Mouse (Mus musculus) embryo, embryonic 11 days (tissue): ENCODE results near the gene Bach1.
"Not testable (repeated sequence)": the region's sequence is repeated elsewhere in the genome, so short reads cannot be mapped to it uniquely, and the experiment has no call there.

Experiments used
- DNase-seq: peaks from one replicate; pipeline ENCODE4 v3.0.0-alpha.2; 2015

Bach1 gene

DNA sequence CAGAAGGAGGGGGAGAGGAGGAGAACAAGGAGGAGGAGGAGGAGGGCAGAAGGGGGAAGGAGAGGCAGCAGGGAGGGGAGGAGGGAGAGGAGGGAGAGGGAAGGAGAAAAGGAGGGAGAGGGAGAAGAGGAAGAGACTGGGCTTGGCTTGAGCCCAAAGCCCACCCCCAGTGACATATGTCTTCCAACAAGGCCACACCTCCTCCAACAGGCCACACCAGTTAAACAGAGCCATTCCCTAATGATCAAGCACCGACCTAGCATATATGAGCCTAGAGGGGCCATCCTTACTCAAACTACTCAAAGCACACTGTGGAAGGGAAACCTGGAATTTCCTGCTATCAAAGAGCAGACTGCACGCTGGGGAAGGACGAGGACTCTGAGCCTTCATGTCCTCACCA lies 16.9 kb upstream of the Bach1 start:
- DNase-seq = no peak

DNA sequence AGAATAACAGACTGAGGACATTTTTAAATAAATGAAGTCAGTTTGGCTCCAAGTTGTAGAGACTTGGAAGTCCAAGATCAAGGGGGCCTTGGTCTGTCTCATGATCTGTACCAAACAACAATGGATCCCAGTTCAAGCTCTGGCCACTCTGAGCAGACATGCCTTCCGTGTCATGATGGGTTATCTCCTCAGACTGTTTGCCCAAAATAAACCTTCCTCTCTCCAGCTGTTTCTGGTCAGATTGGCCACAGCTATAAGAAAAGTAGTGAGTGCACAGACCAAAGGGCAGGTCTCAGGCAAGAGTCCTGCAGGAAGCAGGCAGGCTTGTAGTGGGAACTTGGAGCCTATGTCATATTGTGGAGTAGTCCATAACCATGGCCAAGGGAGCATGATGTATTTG lies 12.3 kb upstream of the Bach1 start:
- DNase-seq = no peak

DNA sequence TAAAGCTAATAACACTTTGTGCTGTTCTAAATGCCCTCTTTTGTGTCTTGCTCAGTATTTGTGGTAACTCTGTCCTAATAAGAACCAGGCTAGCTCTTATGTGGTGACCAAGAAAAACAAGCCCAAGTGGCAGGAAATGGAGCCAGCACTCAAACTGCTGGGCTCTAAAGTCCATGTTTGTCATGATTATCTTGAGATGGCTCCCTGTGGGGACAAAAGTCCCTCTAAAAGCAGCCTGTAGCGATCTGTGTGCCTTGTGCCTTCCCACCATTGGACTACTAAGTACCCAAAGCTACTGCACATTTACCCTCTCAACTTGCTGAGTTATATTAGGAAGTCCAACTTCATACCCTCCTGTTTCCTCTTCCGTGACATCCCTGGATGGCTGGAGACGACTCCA lies 11.4 kb upstream of the Bach1 start:
- DNase-seq = no peak

DNA sequence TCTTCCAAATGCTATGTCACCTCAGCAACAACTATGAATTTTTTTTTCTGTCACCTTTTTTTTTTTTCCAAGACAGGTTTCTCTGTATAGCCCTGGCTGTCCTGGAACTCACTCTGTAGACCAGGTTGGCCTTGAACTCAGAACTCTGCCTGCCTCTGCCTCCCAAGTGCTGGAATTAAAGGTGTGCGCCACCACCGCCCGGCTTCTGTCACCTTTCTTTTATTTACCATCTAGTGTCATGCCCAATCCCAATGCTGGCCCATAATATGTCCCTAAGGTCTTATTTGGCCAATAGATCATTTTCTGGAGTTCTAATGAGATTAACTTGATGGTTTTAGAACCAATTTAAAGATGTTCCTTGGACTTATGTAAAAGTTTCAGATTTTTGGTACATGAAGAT lies 10.4 kb upstream of the Bach1 start:
- DNase-seq = not testable (repeated sequence)

DNA sequence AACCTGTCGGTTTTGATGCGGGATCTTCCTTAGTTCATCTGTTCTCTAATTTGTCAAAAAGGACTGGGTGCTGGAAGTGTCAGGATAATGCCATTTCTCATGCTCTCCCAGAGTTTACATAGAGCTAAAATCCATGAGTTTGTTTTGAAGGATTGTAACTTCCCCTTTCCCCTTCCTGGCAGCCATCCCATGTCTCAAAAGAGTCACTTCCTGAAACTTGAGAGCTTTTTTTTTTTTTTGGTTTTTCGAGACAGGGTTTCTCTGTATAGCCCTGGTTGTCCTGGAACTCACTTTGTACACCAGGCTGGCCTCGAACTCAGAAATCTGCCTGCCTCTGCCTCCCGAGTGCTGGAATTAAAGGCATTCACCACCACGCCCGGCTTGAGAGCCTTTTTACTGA lies 9.9 kb upstream of the Bach1 start:
- DNase-seq = not testable (repeated sequence)

DNA sequence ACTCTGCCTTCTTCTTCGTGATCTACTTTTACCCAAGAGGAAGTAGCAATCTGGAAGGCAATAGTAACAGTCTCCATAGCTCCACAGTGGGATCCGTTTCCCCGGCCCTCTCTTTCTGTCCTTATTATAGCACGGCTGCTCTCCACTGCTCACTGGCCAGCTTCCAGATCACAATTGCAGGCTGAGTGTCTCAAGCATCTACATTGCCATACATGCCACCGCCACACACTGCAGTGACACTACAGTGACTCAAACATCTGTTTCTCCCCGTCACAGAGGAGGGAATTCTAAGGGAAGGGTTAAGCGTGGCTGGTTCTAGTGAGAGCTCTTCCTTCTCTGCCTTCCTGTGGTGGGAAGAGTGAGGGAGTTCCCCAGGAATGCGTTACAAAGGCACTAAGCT lies 9.5 kb upstream of the Bach1 start:
- DNase-seq = no peak

DNA sequence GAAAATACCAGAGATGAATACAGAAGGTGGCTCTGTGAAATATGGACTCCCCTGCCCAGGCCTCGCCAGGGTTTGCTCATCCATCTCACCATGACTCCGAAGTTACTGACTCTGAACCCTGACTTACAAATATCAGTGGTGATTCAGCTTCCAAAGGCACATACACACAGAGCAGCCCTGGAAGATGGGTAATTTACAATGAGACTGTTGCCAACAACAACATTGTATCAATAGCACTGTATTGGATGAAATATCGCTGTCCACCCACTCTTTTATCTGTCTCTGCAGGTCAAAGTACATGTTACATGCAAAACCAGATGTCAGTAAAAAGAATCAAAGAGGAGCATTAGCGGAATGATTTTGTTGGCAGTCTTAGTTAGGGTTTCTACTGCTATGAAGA lies 8.2 kb upstream of the Bach1 start:
- DNase-seq = no peak

DNA sequence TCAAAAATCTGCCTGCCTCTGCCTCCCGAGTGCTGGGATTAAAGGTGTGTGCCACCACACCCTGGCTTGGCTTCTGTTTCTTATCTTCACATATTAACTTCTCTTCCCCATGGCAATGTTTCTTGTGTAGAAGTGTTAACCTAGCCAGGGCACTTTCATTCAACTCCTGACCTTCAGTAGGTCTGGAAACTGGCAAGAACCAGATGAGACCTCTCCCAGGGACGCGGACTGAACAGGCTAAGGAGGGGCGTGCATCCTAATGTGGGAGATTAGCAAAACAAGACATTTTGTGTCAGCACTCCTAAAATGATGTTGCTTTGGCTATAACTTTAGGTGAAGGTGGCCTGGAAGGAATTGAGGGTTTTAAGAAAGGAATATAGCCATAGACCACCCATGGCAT lies 7.6 kb upstream of the Bach1 start:
- no peak for DNase-seq

DNA sequence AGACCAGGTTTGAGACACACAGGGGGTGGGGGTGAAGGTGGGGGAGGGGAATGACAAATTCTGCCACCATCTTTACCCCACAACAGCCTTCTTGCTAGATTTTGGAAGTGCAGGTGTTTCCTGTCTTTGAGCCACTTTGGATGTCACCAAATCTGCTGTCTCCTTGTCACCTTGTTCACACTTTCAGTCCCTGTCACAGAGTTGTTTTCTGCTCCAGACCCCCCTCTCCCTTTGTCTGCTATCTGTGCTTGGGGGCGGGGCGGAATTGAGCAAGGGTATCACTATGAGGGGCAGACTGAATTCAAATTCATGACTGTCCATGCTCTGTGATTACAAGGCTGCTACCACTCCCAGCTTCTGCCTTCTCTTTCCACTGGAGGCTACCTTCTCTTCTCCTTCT lies 6.2 kb upstream of the Bach1 start:
- DNase-seq = no peak

DNA sequence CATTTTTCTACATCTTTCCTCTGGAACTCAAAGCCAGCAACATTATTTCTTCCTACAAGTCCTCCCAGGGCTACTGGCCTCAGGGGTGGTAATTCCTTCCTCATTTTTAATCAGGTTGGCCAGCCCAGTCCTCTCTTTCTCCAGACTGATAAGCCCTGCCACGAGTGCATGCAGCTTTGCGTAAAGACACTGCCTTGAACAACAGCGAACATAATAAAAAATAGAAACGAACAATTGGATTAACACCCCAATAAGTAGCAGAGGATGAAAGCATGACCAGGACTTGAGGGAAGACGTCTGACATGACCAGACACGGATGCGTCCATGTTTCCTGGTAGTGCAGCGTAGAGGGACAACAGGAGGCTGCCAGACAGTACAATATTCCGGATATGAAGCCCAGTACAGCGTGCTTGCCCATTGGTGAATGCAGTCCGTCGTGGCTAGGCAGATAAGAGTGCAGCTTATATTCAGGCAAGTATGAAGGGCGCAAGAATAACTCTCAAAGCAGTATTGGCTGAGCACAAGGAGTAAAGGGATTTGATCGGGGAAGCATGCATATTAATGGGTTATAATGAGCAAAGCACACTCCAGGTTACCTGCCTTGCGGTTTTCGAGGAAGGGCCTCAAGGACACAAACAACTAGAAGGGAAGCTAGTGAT lies 909 bp upstream of the Bach1 start:
- DNase-seq = no peak

DNA sequence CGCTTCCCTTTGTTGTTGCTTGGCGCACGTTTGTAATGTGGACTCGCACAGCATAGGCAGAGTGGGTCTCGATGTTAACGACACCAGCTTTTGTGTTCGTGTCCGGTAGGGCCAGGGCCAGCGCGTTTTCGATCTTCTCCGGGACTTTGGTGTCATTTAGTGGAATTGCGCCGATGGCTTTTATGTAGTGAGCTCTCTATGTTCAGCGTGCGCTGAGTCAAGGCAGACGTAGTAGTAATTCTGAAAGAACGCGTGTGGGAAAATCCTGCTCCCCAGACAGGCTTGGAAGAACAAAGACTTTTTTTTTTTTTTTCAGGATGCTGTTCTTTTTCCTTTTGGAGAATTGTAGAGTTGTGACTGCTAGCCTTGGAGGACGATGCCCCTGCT lies 554 bp downstream of the Bach1 start:
- DNase-seq = no peak

DNA sequence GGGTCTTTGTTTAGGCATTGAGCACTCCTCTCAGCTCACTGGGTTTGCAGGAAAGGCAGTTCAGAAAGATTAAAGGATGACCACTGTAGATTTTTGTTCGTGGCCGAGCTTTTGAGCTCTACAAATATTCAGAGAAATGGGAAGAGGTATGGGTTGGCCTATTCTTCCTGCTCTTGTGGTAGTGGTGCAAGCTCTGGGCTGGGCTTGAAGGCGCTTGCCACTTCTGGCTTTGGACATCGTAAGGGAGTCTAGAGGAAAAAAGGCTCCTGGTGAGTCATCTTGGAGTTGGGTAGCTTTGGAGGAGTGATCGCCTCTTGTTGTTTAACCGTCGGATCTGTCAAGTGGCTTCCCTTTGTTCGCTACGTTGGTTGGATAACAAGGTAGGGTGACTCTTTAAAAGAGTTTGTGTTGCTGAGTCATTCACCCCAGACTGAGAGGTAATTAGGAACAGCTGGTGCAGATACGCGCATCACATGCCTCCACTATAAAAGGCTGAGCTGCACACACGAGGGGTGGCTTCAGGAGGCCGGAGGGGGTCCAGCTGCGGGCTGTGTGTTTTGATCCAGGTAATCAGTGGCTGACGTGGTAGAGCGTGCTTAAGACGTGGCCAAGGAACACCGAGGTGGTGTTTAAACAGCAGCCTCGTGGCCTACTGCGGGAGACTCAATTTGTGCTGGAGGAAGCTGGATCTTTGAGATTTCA lies 1.1 kb downstream of the Bach1 start:
- DNase-seq = peak; percentile 80

DNA sequence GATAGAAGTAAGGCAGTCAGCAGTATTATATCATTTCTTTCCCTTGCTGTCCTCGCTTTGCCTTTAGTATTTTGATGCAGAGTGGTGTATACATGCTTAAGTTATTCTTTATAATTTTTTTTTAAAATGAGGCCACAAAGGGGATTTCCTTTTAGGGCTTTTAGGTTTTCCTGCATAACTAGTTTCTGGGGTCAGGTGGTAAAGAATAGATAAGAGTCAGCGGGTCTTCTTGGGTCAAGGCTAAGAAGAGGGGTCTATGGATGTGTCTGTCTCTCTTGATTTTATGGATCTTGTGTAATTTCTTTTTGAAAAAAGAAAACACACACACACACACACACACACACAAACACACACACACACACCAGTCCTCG lies 1.6 kb downstream of the Bach1 start:
- DNase-seq = no peak

DNA sequence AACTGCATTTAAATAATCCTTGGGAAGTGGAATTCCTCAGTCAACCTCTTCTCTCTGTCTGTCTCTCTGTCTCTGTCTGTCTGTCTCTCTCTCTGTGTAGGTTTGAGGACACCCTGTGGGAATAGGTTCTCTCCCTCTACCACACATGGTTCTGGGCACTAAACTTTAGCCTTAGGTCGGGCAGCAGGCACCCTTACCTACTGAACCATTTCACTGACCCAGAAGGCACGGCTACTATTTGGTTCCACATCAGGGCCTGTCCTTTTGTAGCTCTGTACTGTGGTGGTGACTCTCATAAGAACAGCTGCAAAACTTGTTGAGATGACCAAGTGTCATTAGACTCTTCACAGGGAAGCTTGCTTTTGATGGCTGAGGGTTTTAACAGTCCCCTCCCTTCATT lies 3.1 kb downstream of the Bach1 start:
- no peak for DNase-seq

DNA sequence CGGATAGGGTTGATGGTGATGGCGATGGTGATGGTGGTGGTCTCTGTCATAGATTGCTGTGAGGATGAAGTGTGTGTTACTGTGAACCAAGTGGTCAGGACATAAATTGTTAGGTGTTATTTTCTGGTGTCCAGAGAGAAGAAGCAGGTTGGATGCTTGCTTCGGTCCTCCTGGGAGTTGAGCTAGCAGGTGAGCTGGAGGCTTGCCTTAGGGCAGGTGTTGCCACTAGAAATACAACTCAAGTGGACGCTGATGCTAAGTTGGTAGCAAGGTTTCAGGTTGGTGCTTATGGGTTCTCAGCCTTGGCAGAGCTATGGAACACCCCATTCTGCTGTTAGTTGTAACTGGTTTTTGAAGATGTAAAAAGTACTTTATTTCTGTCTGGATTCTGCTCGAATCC lies 4.1 kb downstream of the Bach1 start:
- no peak for DNase-seq

DNA sequence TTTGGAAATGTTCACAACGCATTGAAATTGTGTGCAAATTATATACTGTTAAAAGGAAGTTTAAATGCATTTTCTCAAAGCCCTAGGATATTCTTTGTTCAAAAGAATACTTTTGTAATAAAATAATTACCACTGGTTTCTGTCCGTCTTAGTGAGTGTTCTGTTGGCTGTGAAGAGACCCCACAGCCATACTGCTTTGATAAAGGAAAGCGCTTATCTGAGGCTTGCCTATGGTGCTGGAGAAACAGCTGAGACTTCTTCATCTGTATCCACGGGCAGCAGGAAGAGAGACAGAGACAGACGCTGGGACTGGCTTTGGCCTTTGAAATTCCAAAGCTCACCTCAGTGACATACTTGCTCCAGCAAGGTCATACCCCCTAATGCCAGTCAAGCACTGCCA lies 5.5 kb downstream of the Bach1 start:
- DNase-seq = no peak

DNA sequence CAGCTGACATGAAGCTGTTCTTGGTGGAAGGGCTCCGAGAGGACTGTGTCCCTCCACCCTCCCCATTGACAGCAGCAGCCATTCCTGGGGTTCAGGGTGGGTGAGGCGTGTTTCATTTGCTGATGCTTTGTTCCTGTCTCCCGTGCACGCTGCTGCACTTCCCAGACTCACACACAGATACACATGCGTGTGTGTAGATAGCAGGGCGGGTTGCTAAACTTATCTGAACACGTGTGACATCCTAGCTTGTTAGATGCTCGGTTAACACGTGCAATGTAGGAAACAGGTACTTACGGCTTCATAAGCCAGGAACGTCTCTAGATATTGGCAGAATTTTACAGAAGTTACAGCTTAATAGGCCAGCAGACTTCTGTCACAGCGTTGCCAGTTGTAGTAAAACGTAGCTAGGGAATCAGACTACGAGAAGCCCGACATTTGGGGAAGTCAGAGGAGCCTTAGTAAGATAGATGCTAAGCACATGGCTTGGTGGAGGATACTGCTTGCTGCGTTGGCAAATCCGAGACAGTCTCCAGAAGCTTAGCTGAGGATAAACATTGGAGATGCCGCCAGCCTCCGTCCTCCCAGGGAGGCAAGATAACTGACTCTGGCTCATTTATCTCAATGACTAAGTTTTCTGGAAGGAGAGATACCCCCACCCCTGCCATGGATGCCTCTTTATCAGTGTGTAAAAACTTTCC lies 7.3 kb downstream of the Bach1 start:
- peak; percentile 15 for DNase-seq

DNA sequence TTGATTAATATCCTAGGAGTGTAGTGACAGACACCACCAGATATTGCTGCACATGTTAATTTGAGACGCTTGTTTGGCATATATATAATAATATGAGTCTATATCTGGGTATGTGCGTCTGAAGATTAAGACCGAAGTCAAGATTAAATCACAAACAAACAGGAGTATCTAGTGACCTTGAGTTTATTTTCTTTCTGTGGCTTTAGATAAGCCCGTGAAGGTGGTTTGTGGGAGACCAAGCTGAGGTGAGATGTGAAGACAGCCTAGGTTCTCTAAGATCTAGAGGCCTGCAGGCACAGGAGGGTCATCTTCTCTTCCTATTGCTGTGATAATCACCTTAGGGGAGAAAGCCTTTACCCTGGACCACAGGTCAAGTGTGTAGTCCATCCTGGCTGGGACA lies 8.6 kb downstream of the Bach1 start:
- no peak for DNase-seq

DNA sequence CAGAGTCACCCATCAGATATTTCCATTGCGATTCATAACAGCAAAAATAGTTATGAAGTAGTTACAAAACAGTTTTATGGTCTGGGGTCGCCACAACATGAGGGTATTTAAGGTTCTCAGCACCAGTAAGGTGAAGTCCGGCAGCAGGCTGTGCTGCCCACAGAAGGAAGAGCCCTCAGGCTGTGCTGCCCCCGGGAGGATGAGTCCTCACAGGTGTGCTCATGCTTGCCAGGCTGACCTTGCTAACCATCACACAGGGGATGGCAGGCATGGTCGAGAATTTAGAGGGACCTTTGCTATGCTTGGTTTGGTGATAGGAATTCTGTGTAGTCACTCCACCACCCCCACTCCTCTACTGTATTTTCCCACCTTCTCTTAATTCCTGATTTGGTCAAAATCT lies 9.8 kb downstream of the Bach1 start:
- no peak for DNase-seq

DNA sequence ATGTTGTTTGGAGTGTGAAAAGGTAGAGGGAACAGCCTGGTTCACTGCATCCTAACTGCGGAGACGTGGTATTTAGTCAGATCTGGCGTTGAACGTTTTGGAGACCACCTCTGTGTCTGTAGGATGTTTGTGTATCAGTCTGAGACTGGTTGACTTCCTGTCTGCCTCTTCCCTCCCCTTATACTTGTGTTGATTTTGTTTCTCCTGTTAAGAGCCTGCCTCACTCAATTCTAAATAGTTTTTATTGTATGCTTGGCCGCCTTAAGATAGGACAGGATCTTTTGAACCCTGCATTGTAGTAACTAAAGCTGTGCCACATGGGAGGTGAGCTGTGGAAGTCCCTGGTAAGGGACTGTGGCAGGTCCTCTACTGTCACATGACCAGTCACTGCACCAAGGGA lies 10.4 kb downstream of the Bach1 start:
- no peak for DNase-seq

DNA sequence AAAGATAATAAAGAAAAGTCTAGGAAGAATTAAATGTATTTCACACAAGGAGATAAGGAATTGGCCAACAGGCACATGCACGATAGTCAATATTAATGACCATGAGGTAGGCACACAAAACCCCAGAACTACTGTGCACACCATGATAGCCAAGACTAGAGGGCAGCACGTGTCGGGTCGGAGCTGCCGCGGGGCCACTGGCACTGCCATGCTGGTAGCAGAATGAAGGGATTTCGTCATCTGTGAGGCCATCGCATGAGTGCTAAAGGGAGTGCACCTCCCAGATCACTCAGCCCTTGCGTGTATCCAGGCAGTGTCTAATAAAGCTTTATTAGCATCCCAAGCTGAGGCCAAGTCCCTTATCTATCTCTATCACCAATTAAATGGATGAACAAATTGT lies 11.2 kb downstream of the Bach1 start:
- DNase-seq = no peak

DNA sequence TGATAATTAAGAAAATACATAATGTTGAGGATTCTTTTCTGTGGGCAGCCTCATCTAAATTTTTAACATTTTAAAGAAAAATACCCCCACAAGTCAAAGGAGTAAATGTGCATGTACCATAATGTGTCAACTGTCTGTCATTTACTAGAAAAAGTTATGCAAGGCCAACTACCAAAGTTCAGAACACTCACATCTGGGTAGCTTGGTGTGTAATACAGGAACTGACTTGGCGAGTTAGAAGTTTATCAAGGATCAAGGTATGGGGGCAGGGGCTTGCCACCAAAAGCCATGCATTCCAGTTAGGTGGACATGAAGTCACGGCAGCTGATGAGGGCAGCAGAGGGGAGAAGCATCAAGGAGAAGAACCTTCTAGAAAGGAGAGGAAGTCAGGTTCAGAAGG lies 13.2 kb downstream of the Bach1 start:
- DNase-seq = no peak

DNA sequence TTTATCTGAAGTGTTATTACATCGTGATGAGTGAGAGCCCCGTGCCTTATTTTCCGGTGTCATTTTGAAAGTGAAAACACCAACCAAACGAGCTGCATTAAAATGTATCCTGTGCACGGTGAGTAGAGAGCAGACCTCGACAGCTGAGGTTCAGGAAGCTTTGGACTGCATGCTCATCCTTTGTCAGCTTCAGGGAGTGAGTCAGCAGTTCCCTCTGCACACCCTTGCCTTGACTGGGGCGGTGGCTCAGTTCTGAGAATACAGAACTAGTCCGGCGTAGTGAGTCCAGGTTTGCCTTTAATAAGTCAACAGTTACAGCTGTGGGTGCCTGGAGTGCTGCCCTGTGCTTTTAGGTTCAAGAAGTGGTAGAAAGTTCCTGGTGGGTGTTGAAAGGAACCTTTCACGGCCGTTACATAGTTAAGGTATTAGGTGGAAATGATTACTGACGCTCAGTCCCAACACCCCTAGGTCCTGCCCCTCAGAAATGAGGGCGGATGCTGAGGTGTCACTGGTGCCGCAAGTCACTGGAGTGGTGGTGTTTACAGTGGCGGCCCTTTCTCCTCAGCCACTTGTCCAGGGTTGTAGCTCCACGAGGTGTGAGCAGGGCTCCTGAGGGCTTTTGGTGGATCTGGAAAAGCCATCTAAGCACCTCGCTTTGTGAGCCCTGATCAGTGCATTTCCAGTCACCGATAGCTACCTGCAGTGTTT lies 14.4 kb downstream of the Bach1 start:
- no peak for DNase-seq

DNA sequence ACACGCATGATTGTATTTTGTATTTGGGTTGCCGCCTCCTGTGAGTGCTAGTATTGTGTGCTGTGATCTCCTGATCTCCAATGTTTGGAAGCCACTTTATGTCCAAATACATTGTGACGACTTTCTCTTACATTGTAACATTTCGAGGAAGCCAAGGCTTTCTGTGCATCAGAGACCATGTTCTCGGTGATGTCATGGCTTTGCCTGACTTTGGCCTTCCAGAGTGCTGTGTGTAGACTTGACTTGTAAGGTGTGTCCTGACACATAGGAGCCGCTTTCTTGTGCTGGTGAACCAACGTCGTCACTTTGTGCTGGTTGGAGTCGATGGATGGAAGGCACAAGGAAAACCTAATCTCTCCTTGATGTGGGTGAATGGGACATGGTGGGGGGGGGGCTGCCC lies 15.8 kb downstream of the Bach1 start:
- no peak for DNase-seq
